Mouse (Mus musculus): Measurements from ENCODE around the gene Gfra4.
"Not testable (repeated sequence)": the region's sequence is repeated elsewhere in the genome, so short reads cannot be mapped to it uniquely, and the experiment has no call there.

Gfra4 gene

DNA sequence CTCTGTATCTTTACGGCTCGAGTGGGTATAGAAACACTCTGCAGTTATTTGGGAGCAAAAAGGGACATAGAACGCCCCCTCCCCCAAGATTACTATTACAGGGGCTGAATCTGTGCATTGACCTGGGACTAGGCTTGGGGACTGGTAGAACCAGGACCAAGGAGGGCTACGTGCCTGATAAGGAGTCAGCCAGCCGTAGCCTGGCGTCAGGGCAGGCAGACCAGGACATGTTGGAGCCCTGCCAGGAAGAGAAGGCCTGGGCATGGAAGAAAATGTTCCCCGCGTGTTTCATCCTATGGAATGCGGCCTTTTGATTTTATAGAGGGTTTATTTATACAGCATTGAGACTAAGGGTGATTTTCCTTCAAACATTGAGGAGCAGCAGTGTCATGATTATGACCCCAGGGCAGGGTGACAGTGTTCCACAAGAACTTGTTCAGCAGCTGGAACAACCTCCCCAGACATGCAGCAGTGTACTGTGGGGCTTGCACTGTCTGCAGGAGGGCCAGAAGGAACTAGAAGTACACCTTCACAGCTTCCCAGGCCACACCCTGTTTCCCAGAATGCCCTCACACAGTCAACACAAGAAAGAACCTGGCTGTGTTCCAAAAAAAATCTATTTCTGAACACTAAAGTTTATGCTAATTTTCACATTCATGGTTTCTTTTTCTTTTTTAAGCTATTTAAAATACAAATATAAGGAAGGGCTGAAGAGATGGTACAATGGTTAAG, 2.3 kb upstream of the Gfra4 start:
- no peak for DNase-seq

DNA sequence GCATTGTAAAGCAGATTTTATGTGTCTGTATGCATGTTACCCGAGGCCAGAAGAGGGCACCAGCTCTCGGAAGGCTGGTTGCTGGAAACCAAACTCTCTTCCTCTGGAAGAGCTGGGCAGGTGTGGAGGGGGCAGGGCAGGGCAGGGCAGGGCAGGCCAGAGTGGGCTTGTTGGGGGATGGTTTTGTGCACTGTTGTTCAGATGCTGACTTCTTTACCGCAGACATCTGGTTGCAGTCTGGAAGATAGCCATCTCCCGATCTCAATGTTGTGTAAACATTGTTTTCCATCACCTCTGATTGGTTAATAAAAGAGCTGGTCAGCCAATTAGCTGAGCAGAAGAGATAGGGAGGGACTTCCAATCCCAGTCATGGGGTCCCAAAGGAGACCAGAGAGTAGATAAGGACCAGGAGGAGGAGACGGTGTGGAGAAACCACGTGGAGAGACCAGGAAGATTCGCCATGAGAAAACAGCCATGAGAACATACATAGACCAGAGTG, 1.5 kb upstream of the Gfra4 start:
- peak; percentile 92 for DNase-seq

DNA sequence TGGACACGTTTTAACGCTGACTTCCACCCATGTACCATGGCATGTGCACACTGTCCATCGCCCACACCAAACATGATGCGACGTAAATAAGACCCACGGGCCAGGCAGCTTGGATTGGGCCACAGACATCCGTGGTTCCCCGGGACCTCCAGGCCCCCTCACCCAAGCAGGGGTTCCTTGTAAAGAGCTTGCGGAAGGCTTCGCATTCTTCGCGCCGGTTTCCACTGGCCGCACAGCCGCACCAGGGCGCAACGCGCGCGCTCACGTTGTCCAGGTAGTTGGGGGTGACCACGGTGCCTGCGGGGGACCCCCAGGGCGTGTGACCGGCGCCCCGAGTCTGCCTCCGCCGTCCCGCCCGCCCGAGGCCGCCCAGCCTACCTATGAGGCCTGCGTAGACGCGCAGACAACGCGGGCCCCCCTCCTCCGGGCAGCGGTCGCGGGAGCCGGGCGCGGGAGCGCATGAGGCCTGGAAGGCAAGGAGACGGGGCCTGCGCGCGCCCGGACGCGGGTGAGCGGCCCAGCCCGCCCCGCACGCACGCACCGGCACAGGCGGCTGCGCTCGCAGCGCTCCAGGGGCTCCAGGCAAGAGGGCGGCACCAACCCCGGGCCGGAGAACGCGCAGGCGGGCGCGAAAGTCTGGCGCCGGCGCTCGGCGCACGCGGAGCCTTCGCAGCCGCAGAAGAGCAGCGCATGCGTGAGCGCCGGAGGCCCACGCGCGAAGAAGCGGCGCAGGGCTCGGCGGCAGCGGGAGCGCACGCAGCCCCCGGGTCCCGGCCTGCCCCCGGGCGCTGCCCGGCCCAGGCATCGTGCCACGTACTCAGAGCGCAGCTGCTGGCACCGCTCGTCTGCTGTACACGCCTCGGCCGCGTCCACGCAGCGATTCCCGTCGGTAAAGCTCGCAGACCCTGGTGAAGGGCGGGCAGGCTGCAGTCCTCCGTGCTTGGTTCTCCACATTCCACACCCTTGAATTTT, 1.7 kb downstream of the Gfra4 start:
- DNase-seq: peak; percentile 94

DNA sequence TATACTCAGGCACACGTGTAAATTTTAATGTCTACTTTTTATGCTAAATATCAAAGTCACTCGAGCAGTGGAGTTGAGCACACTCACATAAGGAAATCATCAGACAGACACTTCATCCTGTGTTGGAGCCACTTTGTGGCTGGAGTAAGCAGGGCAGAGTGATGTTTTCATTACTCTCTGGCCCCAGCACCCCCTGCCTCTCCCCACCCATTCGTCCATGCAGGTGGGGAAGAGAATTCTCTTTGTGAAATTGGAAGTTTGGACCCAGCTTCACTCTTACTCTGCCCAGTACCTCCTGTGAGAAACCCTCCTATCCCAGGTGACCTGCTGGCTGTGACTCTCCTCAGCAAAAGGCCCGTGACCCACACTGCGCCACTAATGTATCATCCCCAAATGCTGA, 4.2 kb downstream of the Gfra4 start:
- peak; percentile 78 for DNase-seq

DNA sequence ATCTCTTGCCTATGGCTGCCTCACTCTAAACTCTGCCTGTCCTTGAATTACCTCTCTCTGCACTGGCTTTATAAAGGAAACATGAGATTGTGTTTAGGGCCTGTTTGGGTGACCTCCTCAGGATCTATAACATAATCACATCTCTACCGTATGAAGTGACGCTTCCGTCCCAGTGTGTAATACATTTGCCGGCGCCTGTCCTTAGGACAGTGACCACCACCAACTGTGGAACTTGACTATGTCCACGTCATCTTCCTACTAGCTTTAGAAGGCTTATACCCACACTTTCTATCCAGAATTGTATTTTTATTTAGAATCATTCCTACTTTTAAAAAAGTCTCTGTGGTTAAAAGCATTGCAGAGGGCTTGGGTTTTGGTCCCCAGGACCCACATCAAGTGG, 4.7 kb downstream of the Gfra4 start:
- DNase-seq: peak; percentile 72

DNA sequence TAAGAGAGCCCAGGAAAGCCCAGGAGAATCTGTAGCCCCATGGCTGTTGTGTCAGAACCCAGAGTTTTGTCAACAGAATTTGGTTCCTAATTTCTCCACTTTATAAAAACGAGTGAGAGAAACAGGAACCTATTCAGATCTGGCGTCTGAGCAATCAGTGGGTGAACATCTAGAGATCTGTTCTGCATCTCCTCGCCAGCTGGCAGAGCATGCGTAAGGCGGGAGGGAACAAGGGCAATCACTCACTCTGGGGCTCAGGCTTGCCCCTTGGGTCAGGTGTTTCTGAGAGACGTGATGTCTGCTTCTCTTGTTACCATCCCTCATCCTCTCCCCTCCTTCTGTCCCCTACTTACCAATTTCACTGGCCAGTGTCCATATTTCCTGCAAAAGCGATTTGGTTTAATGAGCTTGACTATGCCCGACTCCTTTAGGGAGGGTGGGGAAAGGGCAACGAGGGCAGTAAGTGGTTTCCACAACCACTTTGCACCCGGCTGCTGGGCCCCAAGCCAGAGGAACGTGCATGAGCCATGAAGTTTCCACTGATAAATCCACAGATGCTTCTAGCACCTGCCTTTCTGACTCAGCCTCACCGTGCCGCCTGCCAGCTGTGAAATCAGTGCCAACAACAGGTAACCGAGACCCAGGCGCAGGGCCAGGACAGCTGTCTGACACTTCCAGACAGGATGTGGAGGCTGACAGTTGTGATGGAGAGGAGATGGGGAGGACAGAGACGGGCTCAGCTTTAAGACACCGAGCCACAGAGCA, 5.5 kb downstream of the Gfra4 start:
- peak; percentile 96 for DNase-seq

DNA sequence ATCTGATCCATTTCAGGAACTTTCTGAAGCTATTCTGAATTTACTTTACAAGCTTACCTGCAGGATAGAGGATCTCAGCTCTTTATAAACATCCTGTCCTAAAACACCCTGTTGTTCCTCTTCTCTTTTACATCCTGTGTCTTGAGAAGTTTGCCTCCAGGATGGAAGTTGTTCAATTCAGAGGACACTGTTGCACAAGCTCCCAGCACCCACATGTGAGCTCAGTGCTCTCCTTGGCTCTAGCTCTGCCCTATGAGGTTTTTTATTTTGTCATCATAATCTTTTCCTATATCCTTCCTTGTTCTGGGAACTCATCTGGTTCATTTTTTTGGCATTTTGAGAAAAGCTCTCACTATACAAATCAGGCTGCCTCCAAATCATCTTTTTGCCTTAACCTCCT, 6.1 kb downstream of the Gfra4 start:
- DNase-seq: peak; percentile 79

DNA sequence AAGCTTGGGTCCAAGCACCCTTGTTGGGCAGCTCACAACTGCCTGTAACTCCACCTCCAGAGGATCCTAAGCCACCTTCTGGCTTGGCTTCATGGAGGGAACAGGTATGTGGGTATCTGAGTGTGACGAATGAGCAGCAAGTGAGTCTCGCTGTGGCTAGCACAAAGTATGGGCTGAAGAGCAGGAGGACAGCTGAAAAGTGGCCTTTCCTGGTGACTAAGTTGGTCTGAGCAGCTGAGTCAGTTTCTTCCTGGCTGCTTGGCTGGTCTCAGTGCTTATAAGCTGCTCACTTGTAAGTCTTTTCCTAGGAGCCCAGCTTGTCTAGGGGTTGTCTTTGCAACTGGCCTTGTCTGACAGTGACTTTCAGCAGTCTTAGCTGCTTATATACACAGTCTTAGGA, 6.5 kb downstream of the Gfra4 start:
- peak; percentile 42 for DNase-seq

DNA sequence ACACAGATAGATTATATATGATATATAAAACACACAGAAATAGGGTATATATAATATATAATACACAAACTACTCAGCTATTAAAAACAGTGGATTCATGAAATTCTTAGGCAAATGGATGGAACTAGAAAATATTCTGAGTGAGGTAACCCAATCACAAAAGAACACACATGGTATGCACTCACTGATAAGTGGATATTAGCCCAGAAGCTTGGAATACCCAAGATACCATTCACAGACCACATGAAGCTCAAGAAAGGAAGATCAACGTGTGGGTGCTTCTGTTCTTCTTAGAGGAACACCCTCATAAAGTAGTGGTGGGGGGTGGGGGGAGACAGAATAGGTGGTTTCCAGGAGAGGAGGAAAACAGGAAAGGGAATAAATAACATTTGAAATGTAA, 11.5 kb downstream of the Gfra4 start:
- not testable (repeated sequence) for DNase-seq

DNA sequence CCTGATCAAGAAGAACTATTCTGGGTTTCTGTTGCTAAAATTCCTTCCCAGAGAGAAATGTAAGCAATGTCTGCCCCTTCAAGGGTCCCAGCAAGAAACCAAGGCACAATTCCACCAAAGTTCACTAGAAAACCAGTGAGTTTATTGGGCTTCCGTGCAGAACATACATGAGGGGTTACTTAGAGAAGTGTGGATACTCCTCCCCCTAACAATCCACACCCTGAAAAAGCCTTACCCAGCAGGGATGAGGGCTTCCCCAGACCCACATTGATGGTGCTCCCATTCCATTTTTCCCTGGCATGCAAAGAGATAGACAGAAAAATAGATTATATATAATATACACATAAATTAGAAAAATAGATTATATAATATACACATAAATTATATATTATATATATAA, 11.9 kb downstream of the Gfra4 start:
- no peak for DNase-seq

DNA sequence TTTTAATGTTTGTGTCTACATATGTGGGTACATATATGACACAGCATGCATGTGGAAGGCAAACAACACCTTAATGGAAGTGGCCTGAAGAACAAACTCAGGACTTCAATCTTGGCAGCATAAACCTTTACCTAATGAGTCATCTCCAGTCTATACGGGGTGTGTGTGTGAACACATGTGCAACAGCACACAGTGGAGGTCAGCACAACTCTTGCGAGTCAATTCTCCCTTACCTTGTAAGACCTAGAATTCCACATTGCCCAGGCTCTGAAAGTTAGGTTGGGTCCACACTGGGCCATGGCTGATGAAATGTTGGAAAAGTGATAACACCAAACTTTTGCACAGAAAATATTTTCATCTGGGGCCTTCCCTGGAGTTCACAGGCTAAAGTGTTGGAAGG, 12.3 kb downstream of the Gfra4 start:
- peak; percentile 54 for DNase-seq

DNA sequence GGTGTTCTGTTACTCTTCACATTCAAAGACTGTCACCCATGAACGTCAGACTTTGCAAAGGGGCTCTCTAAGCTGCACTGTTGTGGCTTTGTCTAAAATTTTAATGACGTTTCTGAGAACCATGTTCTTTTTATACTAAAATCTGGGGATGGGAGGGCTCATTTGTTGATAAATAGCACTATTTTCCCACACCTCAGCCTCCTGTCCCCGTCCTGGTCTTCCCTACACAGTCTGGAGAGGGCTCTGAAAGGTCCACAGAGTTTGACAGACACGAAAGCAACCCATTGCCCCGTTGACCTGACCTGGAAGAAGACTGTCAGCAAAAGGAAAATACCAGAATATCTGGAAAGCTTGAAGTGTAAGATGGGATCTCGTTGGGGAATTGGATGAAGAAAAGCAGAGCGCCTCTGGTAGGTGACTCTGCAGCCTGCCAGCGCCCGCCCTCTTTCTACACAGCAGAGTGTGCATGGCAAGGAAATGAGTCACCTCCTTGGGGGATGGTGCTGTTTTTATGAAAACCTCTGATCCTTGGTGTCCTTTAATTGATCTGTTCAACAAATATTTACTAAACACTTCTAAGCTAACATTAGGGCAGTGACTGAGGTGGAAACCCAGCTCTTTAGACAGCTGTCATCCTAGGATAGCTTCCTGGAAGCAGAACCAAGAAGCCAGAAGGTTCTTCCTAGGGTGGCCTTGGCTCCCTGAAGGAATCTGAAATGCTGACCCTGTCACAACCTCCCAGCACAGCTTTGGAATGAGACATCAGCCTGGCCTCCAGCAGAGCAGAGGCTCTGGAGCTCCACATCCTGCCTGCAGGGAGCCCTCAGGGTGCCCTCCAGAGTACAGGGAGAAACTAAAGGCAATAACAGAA, 13.6 kb downstream of the Gfra4 start:
- DNase-seq: peak; percentile 96

DNA sequence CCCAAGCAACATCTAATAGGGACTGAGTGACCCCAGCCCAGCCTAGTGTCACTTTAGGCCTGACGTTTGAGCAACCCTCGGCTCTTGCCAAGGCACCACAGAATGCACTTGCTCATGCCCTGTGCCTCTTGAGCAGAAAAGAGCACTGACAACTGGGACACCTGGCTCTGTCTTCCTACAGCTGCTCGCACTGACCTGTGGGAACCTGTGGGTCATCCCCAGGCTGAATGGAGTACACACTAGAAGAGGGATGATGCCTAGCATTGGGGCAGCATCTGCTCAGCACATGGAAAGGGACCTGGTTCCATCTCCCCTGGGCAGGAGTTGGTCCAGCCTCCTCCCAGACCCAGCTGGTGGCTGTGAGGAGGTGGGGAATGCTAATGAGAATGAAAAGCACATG, 15.9 kb downstream of the Gfra4 start:
- peak; percentile 80 for DNase-seq

DNA sequence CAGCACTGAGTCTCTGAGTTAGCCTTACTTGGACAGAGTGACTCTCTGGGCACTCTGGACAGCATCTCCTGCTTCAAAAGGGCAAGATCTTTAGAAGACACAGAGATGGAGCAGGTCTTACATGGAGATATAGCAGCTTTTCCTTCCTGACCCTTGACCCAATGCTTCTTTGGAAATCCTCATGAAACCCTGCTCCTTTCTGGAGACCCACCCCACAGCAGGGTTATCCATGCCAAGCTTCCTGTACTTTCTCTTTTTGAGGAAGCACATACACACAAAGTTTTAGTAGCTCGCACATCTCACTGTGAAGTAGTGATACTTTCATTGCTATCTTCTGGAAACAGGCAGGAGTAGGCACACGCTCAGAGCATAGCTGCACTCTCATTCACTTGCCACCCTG, 17.7 kb downstream of the Gfra4 start:
- DNase-seq: peak; percentile 77

DNA sequence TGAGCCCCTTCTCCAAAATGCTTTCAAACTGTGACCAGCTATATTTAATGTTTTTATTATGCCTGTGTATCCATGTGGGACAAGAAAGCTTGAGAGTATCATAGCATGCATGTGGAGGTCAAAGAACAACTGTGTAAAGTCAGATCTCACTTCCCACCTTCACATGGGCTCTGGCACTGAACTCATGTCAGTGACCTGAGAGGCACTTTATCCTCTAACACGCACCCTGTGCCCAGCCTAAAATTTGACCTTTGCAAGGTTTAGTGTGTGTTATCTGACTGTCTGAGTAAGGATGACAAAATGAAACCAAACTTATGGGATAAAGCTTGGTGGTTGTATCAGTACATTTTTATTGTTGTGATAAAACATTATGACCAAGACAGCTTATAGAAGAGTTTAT, 32.3 kb downstream of the Gfra4 start:
- peak; percentile 77 for DNase-seq

DNA sequence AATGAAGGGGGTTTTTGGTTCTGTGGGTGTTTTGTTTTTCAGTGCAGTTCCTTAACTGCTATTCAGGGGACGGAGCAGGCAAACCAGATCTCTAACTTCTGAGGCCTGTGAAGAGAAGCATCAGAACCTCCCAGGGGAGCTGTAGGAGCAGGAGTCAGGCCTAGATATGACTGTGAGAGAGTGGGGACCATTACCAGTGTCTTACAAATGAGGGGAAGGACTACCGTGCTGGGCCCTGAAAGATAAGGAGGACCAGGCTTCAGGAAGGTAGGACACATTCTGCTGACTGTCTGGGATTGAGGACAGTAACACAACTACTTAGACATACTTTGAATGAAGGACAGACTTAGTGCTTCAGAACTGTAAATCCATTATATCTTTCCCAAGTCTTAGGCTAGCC, 33.8 kb downstream of the Gfra4 start:
- peak; percentile 52 for DNase-seq

DNA sequence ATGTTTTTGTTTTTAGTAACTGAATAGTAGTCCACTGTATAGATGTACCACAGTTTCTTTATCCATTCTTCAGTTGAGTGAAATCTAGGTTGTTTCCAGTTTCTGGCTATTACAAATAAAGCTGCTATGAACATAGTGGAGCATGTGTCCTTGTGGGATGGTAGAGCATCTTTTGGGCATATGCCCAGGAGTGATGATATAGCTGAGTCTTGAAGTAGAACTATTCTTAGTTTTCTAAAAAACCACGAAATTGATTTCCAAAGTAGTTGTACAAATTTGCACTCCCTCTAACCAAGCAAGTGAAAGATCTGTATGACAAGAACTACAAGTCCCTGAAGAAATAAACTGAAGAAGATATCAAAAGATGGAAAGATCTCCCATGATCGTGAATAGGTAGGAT, 50.1 kb downstream of the Gfra4 start:
- DNase-seq: no peak
